Mouse (Mus musculus) testis, adult 2 months (tissue): ENCODE measurements at regions not wholly inside any gene's neighbourhood (a gene's known extent, or its start where the extent isn't known, plus 50 kb on each side); places are given as distances from the start of the nearest gene placed in this dataset.

ENCODE experiments used
- H3K27ac ChIP-seq: fragments of 200-500 bp; 2 replicates; pipeline ENCODE4 v1.5.1; 2012; ENCODE audit warnings: low read depth, low read length; ENCODE audit not compliant: control insufficient read depth, insufficient read depth
- H3K27me3 ChIP-seq: fragments of 200-500 bp; 2 replicates; pipeline ENCODE4 v1.6.1; 2012; ENCODE audit warnings: mild to moderate bottlenecking, low read length, moderate library complexity; ENCODE audit not compliant: control insufficient read depth, insufficient read depth
- H3K36me3 ChIP-seq: fragments of 200-500 bp; 2 replicates; pipeline ENCODE4 v1.6.1; 2012; ENCODE audit warnings: mild to moderate bottlenecking, low read length; ENCODE audit not compliant: control insufficient read depth, insufficient read depth
- H3K4me1 ChIP-seq: fragments of 200-500 bp; 2 replicates; pipeline ENCODE4 v1.6.1; 2012; ENCODE audit warnings: low read length; ENCODE audit not compliant: control insufficient read depth, insufficient read depth
- H3K4me3 ChIP-seq: fragments of 200-500 bp; 2 replicates; pipeline ENCODE4 v1.5.1; 2012; ENCODE audit warnings: low read depth, mild to moderate bottlenecking, low read length, moderate library complexity, mixed read lengths; ENCODE audit not compliant: control insufficient read depth
- CTCF ChIP-seq: fragments of 200-500 bp; IDR thresholded peaks from 2 replicates; pipeline ENCODE4 v1.5.1; 2012; ENCODE audit warnings: low read depth, mild to moderate bottlenecking, inconsistent platforms, low read length, moderate library complexity; ENCODE audit not compliant: control insufficient read depth, insufficient read depth, insufficient replicate concordance
- POLR2A ChIP-seq: fragments of 200-500 bp; IDR thresholded peaks from 2 replicates; pipeline ENCODE4 v1.6.1; 2012; ENCODE audit warnings: low read depth, mild to moderate bottlenecking, inconsistent platforms, low read length, moderate library complexity; ENCODE audit not compliant: control insufficient read depth

DNA sequence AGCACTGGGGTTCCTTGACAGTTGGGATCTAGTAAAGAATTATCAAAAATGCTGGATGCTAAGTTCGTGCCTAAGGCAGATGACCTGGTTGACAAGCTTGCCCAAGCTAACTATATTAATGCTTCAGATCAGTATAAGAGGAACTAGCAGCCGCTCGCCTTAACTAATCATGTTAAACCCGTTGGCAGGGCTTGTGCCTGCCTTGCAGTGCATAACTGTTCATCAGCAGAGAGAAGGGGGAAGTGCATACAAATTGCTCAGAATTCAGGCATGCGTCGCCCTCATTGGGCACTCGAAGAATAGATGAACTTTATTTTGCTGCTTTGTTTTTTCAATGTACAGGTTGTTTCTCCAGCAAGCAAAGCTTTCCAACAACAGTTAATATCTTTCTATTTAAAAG lies 419.3 kb downstream of the Gbe1 start:
- Histone ChIP-seq H3K4me3 (no peak overlapping the region), H3K27me3 (no peaks in the 10 kb centered on the region), H3K36me3 (no peaks in the 10 kb centered on the region), H3K27ac (no peak overlapping the region), H3K4me1 (no peaks in the 10 kb centered on the region)
- no peak for TF ChIP-seq CTCF
- TF ChIP-seq POLR2A: no peak

DNA sequence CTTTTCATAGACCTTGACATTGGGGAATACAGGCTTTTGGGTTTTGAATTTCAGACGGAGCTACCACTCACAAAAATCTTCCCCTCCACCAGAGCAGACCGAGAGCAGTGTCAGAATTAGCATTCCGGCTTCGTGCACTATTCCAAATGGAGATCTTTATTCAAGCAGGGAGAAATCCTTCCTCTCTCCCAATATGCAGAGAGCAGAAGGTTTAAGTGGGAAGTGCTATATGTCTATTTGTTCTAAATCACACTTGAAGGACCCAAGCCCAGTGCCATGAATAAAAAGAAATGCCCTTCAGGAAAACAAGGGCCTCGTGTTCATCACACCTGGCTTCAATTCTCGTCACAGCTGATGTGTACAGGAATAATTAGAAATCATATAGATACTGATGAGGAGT lies 426.3 kb downstream of the Gbe1 start:
- Histone ChIP-seq H3K4me3 (no peak overlapping the region), H3K4me1 (no peaks in the 10 kb centered on the region), H3K36me3 (no peaks in the 10 kb centered on the region), H3K27ac (no peak overlapping the region), H3K27me3 (no peaks in the 10 kb centered on the region)
- TF ChIP-seq CTCF (no peak), POLR2A (no peak)

- no peaks in the 10 kb centered on the region for H3K4me1 ChIP-seq
- no peak overlapping the region for H3K27ac ChIP-seq
- H3K36me3 ChIP-seq: no peaks in the 10 kb centered on the region
- H3K27me3 ChIP-seq: no peaks in the 10 kb centered on the region
- H3K4me3 ChIP-seq: no peak overlapping the region
- TF ChIP-seq POLR2A: no peak
These were observed 440.5 kb downstream of the Gbe1 start for GRCm38 (mm10) chr16:70754228-70754627.

DNA sequence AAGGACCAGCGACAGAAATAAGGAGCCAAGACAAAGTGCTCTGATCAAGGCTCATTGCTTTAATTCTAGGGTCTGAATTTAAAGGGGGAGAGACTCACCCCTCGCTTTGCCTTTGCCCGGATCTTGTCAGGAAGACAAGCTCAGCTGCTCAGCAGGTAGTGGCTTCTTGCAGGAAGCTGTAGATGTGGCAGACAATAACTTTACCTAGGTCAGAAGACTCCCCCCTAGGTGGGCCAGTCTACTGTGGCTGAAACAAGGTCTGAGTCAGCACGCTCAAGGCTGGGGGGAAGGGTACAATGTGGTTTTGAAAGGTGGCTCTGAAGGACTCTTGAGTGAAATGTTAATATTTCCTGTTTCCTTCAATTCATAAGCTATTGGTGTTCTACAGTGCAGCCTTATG lies 484.3 kb downstream of the Gbe1 start:
- no peaks in the 10 kb centered on the region for H3K4me1 ChIP-seq
- no peaks in the 10 kb centered on the region for H3K27me3 ChIP-seq
- H3K27ac ChIP-seq: no peak overlapping the region
- no peak for TF ChIP-seq CTCF
- no peak for TF ChIP-seq POLR2A
- H3K4me3 ChIP-seq: no peak overlapping the region
- no peaks in the 10 kb centered on the region for H3K36me3 ChIP-seq

DNA sequence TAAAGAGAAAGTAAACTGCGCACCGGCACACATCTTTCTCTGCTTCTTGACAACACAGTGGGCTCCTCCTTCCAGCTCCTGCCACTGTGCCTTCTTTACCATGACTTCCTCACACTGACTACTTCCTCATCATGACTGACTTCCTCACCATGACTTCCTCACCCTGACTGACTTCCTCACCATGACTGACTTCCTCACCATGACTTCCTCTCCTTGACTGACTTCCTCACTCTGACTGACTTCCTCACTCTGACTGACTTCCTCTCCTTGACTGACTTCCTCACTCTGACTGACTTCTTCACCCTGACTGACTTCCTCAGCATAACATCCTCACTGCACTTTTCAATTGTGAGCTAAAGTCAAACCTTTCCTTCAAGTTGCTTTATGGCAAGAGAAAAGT lies 489.8 kb downstream of the Gbe1 start:
- Histone ChIP-seq H3K27ac (no peak overlapping the region), H3K4me3 (no peak overlapping the region), H3K27me3 (no peaks in the 10 kb centered on the region), H3K36me3 (no peaks in the 10 kb centered on the region), H3K4me1 (no peaks in the 10 kb centered on the region)
- TF ChIP-seq CTCF (no peak), POLR2A (no peak)

DNA sequence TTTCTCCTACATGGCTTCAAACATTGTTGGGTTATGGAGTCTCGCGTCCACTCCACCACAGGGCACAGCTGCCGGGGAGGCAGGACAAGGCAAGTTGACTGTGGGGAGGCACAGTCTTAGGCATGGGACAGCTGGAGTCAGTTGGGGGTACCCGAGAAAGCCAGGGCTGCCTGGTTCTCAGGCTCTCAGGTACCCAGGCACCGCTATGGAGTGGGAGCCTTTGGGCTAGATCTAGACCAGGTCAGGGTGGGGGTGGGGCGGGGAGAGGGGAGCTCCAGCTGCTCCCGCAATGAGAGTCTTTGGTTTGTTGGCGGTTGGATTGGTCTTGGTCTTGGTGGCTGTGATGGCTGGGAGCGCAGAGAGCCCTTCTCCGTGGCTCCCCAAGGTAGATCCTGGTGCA lies 512.2 kb downstream of the Gbe1 start:
- TF ChIP-seq CTCF (no peak), POLR2A (no peak)
- no peak overlapping the region for H3K4me3 ChIP-seq
- peaks cover 3% of the 10 kb centered on the region for H3K4me1 ChIP-seq
- no peak overlapping the region for H3K27ac ChIP-seq
- no peaks in the 10 kb centered on the region for H3K36me3 ChIP-seq
- H3K27me3 ChIP-seq: no peaks in the 10 kb centered on the region

GRCm38 (mm10) chr16:70835006-70835405 lies 521.3 kb downstream of the Gbe1 start:
- no peak overlapping the region for H3K27ac ChIP-seq
- H3K4me3 ChIP-seq: no peak overlapping the region
- H3K4me1 ChIP-seq: no peaks in the 10 kb centered on the region
- no peaks in the 10 kb centered on the region for H3K27me3 ChIP-seq
- TF ChIP-seq CTCF: no peak
- TF ChIP-seq POLR2A: no peak
- no peaks in the 10 kb centered on the region for H3K36me3 ChIP-seq

DNA sequence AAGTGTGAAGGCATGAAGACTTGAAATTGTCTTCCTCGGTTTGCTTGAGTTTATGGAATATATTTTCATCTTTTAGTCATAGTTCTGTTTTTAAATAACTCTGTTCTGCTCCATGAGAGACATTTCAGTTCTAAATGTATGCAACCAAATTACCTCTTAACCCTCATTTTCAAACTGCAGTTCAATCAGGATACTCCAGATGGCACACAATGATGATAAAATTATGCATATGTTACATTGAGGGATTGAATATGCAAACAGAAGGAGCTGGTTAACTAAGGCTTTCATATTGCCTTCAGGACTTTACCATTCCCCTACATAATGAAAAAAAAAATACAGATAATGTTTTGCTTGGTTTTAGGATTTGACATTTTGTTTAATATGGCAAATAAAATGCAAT lies 524.4 kb downstream of the Gbe1 start:
- TF ChIP-seq CTCF: no peak
- no peak for TF ChIP-seq POLR2A
- H3K4me1 ChIP-seq: no peaks in the 10 kb centered on the region
- no peaks in the 10 kb centered on the region for H3K27me3 ChIP-seq
- no peak overlapping the region for H3K4me3 ChIP-seq
- no peak overlapping the region for H3K27ac ChIP-seq
- H3K36me3 ChIP-seq: no peaks in the 10 kb centered on the region
